Mouse (Mus musculus) E14TG2a.4 (cell line): Measurements from ENCODE around the gene Chrnb4.

ENCODE experiments used
- H3K27me3 ChIP-seq: 2 replicates; pipeline ENCODE4 v1.6.1; 2014; ENCODE audit warnings: low read length, control low read depth; ENCODE audit not compliant: insufficient read depth
- H3K36me3 ChIP-seq: 2 replicates; pipeline ENCODE4 v1.6.1; 2014; ENCODE audit warnings: low read length, control low read depth; ENCODE audit not compliant: insufficient read depth
- H3K4me1 ChIP-seq: replicated peaks from 2 replicates; pipeline ENCODE4 v1.6.1; 2014; ENCODE audit warnings: low read depth, low read length, control low read depth
- H3K4me3 ChIP-seq: replicated peaks from 2 replicates; pipeline ENCODE4 v1.5.1; 2014; ENCODE audit warnings: mild to moderate bottlenecking, low read length
- H3K9me3 ChIP-seq: 2 replicates; pipeline ENCODE4 v1.6.1; 2014; ENCODE audit warnings: low read length, control low read depth
- CTCF ChIP-seq: conservative IDR thresholded peaks from 2 replicates; pipeline ENCODE4 v1.5.1; 2014; ENCODE audit warnings: low read length
- NANOG ChIP-seq: IDR thresholded peaks from 2 replicates; pipeline ENCODE4 v1.6.1; 2014; ENCODE audit warnings: borderline replicate concordance, low read length, mixed read lengths
- POU5F1 ChIP-seq: IDR thresholded peaks from 2 replicates; pipeline ENCODE4 v1.6.1; 2014; ENCODE audit warnings: low read length, borderline replicate concordance

Gene Chrnb4

GRCm38 (mm10) chr9:55003609-55004008 lies 45.0 kb downstream of the Chrnb4 start:
- Histone ChIP-seq H3K4me1 (no peaks in the 10 kb centered on the region), H3K9me3 (no peaks in the 10 kb centered on the region), H3K4me3 (no peak overlapping the region), H3K36me3 (no peaks in the 10 kb centered on the region), H3K27me3 (no peaks in the 10 kb centered on the region; the same call in 1 of the 2 replicates)
- no peak for TF ChIP-seq NANOG
- no peak for TF ChIP-seq CTCF

GRCm38 (mm10) chr9:54995645-54996044 lies 52.9 kb downstream of the Chrnb4 start:
- no peak overlapping the region for H3K4me3 ChIP-seq
- H3K36me3 ChIP-seq, result no peaks in the 10 kb centered on the region
- no peaks in the 10 kb centered on the region for H3K9me3 ChIP-seq
- no peaks in the 10 kb centered on the region for H3K27me3 ChIP-seq
- H3K4me1 ChIP-seq, result peaks cover 15% of the 10 kb centered on the region
- TF ChIP-seq POU5F1, result no peak
- no peak for TF ChIP-seq CTCF
- TF ChIP-seq NANOG, result no peak

- no peaks in the 10 kb centered on the region for H3K36me3 ChIP-seq
- H3K4me3 ChIP-seq, result no peak overlapping the region
- TF ChIP-seq NANOG (no peak), POU5F1 (no peak), CTCF (no peak)
Measured at GRCm38 (mm10) chr9:54994381-54994780, 54.2 kb downstream of the Chrnb4 start.

GRCm38 (mm10) chr9:54990362-54990761 lies 58.2 kb downstream of the Chrnb4 start:
- Histone ChIP-seq H3K9me3 (no peaks in the 10 kb centered on the region), H3K27me3 (no peaks in the 10 kb centered on the region), H3K4me1 (peaks cover 15% of the 10 kb centered on the region), H3K4me3 (no peak overlapping the region), H3K36me3 (no peaks in the 10 kb centered on the region)
- TF ChIP-seq CTCF (no peak), NANOG (no peak), POU5F1 (no peak)

More at GRCm38 (mm10) chr9:54994381-54994780, 54.2 kb downstream of the Chrnb4 start:
- Histone ChIP-seq H3K27me3 (no peaks in the 10 kb centered on the region), H3K4me1 (peaks cover 15% of the 10 kb centered on the region), H3K9me3 (no peaks in the 10 kb centered on the region)

GRCm38 (mm10) chr9:54982401-54982800 lies 66.2 kb downstream of the Chrnb4 start:
- TF ChIP-seq NANOG (no peak), POU5F1 (no peak), CTCF (no peak)
- Histone ChIP-seq H3K36me3 (no peaks in the 10 kb centered on the region), H3K4me1 (peaks cover 22% of the 10 kb centered on the region), H3K27me3 (peaks cover 34% of the 10 kb centered on the region), H3K9me3 (peaks cover 5% of the 10 kb centered on the region), H3K4me3 (peak overlapping the region; percentile 84)

DNA sequence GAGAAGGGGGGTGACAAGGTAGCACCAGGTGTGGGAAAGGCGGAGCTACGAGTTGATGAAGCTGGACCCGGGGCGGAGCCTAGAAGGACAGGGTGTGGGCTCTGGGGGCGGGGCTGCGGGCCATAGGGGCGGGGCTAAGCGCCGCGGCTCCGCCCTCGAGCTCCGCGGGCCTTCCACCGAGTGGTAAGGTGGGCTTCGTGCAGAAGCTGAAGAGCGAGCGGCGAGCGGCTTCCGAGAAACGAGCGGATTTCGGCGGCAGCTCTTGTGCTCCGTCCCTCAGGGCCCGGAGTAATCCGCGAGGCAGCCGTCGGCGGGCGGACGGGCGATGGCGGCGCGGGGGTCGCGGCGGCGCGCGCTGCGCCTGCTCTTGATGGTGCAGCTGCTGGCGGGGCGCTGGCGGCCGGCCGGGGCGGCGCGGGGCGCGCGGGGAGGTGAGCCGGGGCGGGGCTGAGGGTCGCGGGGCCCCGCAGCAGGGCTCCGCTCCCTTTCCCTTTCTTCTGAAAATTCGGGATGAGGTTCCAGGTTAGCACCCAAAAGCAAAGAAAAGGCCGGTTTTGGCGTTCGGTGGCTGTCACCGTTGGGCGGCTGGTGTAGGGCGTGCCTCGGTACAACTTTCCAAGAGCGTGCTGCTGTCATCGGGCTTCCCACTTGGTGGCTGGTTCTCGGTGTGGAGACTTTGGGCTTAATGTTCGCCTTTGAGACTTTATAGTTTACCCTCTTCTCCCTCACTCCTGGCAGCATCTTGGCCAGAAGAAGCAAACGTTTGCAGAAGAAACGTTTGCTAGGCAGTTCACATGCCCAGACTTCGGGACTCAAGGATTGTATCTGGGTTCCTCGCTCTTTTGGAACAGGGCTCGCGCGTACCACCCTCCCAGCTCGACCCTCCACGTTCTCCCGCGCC lies 67.0 kb downstream of the Chrnb4 start:
- H3K36me3 ChIP-seq, result no peaks in the 10 kb centered on the region
- peak overlapping the region; percentile 84 for H3K4me3 ChIP-seq
- TF ChIP-seq NANOG (no peak), POU5F1 (no peak), CTCF (no peak)

GRCm38 (mm10) chr9:54980674-54981073 lies 67.9 kb downstream of the Chrnb4 start, which contains the start of gene Chrna5:
Gene Chrna5 (plus strand): TSS chr9:54980880.
- Histone ChIP-seq H3K4me3 (peak within 1 kb of the TSS; percentile 84), H3K4me1 (peaks cover 22% of the 10 kb centered on the region), H3K9me3 (peaks cover 5% of the 10 kb centered on the region), H3K27me3 (peaks cover 34% of the 10 kb centered on the region), H3K36me3 (no peaks in the 10 kb centered on the region)
- TF ChIP-seq CTCF (no peak), POU5F1 (no peak), NANOG (no peak)

More for the DNA sequence above, 67.0 kb downstream of the Chrnb4 start:
- Histone ChIP-seq H3K27me3 (peaks cover 34% of the 10 kb centered on the region), H3K4me1 (peaks cover 22% of the 10 kb centered on the region), H3K9me3 (peaks cover 5% of the 10 kb centered on the region)
